Mouse (Mus musculus) embryonic fibroblast, embryonic 13.5 days (primary cell): Measurements from ENCODE around the gene Snx33.

ENCODE experiments used
- CTCF ChIP-seq: IDR thresholded peaks from 2 replicates; pipeline ENCODE4 v1.5.1; 2011; ENCODE audit warnings: mild to moderate bottlenecking, control low read depth, low read length, moderate library complexity, borderline replicate concordance; ENCODE audit not compliant: insufficient read depth
- POLR2A ChIP-seq: IDR thresholded peaks from 2 replicates; pipeline ENCODE4 v1.6.1; 2011; ENCODE audit warnings: low read depth, mild to moderate bottlenecking, control low read depth, low read length, moderate library complexity

GRCm38 (mm10) chr9:56872105-56872903, 55.9 kb downstream of the Snx33 start:
- TF ChIP-seq CTCF: no peak
- no peak for TF ChIP-seq POLR2A
